Mouse (Mus musculus) heart, embryonic 13.5 days (tissue): ENCODE data around the gene Spink2. TPM values are rescaled to one million over a fixed set of nuclear protein-coding genes. Genes with fewer than 3 reads are reported as not detected.
A peak's percentile ranks its signal among the peaks of the same experiment; 100 is the strongest.

Experiments
- ATAC-seq: fragments of 200-750 bp; cut with Nextera tagmentation; 2 replicates; pipeline ENCODE4 v1.8.0; 2017; ENCODE audit warnings: moderate TSS enrichment; ENCODE audit not compliant: insufficient number of reproducible peaks, low FRiP score, low TSS enrichment; ENCODE audit errors: extremely low read depth
- H3K27ac ChIP-seq: fragments of 300-500 bp; sonication (generic); replicated peaks from 2 replicates; pipeline ENCODE4 v1.5.1; 2015; ENCODE audit warnings: moderate library complexity, mild to moderate bottlenecking, inconsistent platforms
- H3K27me3 ChIP-seq: fragments of 300-500 bp; sonication (generic); replicated peaks from 2 replicates; pipeline ENCODE4 v1.6.1; 2015; ENCODE audit warnings: mild to moderate bottlenecking, inconsistent platforms
- H3K36me3 ChIP-seq: fragments of 300-500 bp; sonication (generic); 2 replicates; pipeline ENCODE4 v1.6.1; 2015; ENCODE audit warnings: mild to moderate bottlenecking, inconsistent platforms
- H3K4me1 ChIP-seq: fragments of 300-500 bp; sonication (generic); 2 replicates; pipeline ENCODE4 v1.6.1; 2015; ENCODE audit warnings: inconsistent platforms
- H3K4me2 ChIP-seq: fragments of 300-500 bp; sonication (generic); 2 replicates; pipeline ENCODE4 v1.6.1; 2015; ENCODE audit warnings: inconsistent platforms, mild to moderate bottlenecking, moderate library complexity
- H3K4me3 ChIP-seq: fragments of 300-500 bp; sonication (generic); 2 replicates; pipeline ENCODE4 v1.5.1; 2015; ENCODE audit warnings: moderate library complexity, mild to moderate bottlenecking, inconsistent platforms
- H3K9ac ChIP-seq: fragments of 300-500 bp; sonication (generic); 2 replicates; pipeline ENCODE4 v1.6.1; 2015; ENCODE audit warnings: inconsistent platforms, mild to moderate bottlenecking, moderate library complexity
- H3K9me3 ChIP-seq: fragments of 300-500 bp; sonication (generic); 2 replicates; pipeline ENCODE4 v1.6.1; 2016; ENCODE audit warnings: inconsistent platforms
- WGBS: fragments of 180-500 bp; shearing (Covaris S2); methylation state at CpG from one replicate; pipeline ENCODE4 v1.1.7; 2015; ENCODE audit warnings: mixed read lengths; 5-methylcytosine and 5-hydroxymethylcytosine counted together
- polyA plus RNA-seq: library from polyadenylated mRNA; unstranded; fragments of >200 nt; fragmentation: Nextera tagmentation; extraction: Ambion mirVana; gene quantifications from 2 replicates; pipeline ENCODE4 v1.2.1, GENCODE M21; 2015

The Spink2 gene
- 5.7 and 5.9 TPM in 2 replicates for polyA plus RNA-seq

- Histone ChIP-seq H3K4me2 (peak within 1 kb of the TSS; percentile 75), H3K4me1 (peaks cover 6% of the 10 kb centered on the region), H3K27ac (no peak within 1 kb of the TSS), H3K4me3 (peak within 1 kb of the TSS; percentile 45), H3K36me3 (no peaks in the 10 kb centered on the region), H3K27me3 (no peaks in the 10 kb centered on the region), H3K9me3 (no peaks in the 10 kb centered on the region), H3K9ac (peak within 1 kb of the TSS; percentile 56)
- WGBS, result 5% methylated on average over 16 of the region's 18 CpGs
- ATAC-seq, result no peak
These were observed at the start of gene Spink2 for GRCm38 (mm10) chr5:77211236-77211635. Spink2 (minus strand) TSS chr5:77211471.

GRCm38 (mm10) chr5:77260141-77260540 is 48.9 kb upstream of the Spink2 start:
- Histone ChIP-seq H3K9ac (no peak overlapping the region), H3K4me3 (no peak overlapping the region), H3K4me1 (no peaks in the 10 kb centered on the region), H3K36me3 (no peaks in the 10 kb centered on the region), H3K9me3 (no peaks in the 10 kb centered on the region), H3K4me2 (no peak overlapping the region), H3K27ac (no peak overlapping the region), H3K27me3 (no peaks in the 10 kb centered on the region)
- ATAC-seq, result no peak
- 45% methylated on average over 6 of the region's 6 CpGs for WGBS

GRCm38 (mm10) chr5:77259315-77259714 is 48.0 kb upstream of the Spink2 start:
- Histone ChIP-seq H3K4me3 (no peak overlapping the region), H3K9me3 (no peaks in the 10 kb centered on the region), H3K27ac (no peak overlapping the region), H3K4me2 (no peak overlapping the region), H3K9ac (no peak overlapping the region), H3K4me1 (no peaks in the 10 kb centered on the region), H3K36me3 (no peaks in the 10 kb centered on the region), H3K27me3 (no peaks in the 10 kb centered on the region)
- ATAC-seq, result no peak

- ATAC-seq, result no peak
- Histone ChIP-seq H3K9ac (no peak overlapping the region), H3K27ac (no peak overlapping the region), H3K27me3 (no peaks in the 10 kb centered on the region), H3K9me3 (no peaks in the 10 kb centered on the region), H3K36me3 (no peaks in the 10 kb centered on the region), H3K4me2 (no peak overlapping the region), H3K4me1 (no peaks in the 10 kb centered on the region), H3K4me3 (no peak overlapping the region)
- 76% methylated on average over 3 of the region's 3 CpGs for WGBS
These were observed 46.3 kb upstream of the Spink2 start for GRCm38 (mm10) chr5:77257603-77258002.

- H3K4me2 ChIP-seq, result no peak overlapping the region
- no peak overlapping the region for H3K9ac ChIP-seq
- 58% methylated on average over 3 of the region's 3 CpGs for WGBS
- no peaks in the 10 kb centered on the region for H3K27me3 ChIP-seq
- no peaks in the 10 kb centered on the region for H3K36me3 ChIP-seq
- H3K27ac ChIP-seq, result no peak overlapping the region
- H3K4me3 ChIP-seq, result no peak overlapping the region
- H3K4me1 ChIP-seq, result no peaks in the 10 kb centered on the region
- no peak for ATAC-seq
- H3K9me3 ChIP-seq, result no peaks in the 10 kb centered on the region
These were observed 43.1 kb upstream of the Spink2 start for GRCm38 (mm10) chr5:77254402-77254801.

- no peaks in the 10 kb centered on the region for H3K9me3 ChIP-seq
- H3K27ac ChIP-seq, result no peak overlapping the region
- 55% methylated on average over 1 of the region's 1 CpGs for WGBS
- no peak overlapping the region for H3K9ac ChIP-seq
- no peaks in the 10 kb centered on the region for H3K27me3 ChIP-seq
- H3K4me1 ChIP-seq, result no peaks in the 10 kb centered on the region
- H3K4me3 ChIP-seq, result no peak overlapping the region
- ATAC-seq, result no peak
- no peaks in the 10 kb centered on the region for H3K36me3 ChIP-seq
- no peak overlapping the region for H3K4me2 ChIP-seq
These were observed 41.9 kb upstream of the Spink2 start for GRCm38 (mm10) chr5:77253154-77253553.

GRCm38 (mm10) chr5:77252115-77252827 is 41.0 kb upstream of the Spink2 start:
- no peak for ATAC-seq
- 69% methylated on average over 8 of the region's 8 CpGs for WGBS

GRCm38 (mm10) chr5:77251656-77252055 is 40.4 kb upstream of the Spink2 start:
- no peaks in the 10 kb centered on the region for H3K27me3 ChIP-seq
- no peak overlapping the region for H3K4me3 ChIP-seq
- no peak overlapping the region for H3K4me2 ChIP-seq
- H3K9ac ChIP-seq, result no peak overlapping the region
- H3K4me1 ChIP-seq, result no peaks in the 10 kb centered on the region
- ATAC-seq, result no peak
- whole genome bisulfite sequencing, result 51% methylated on average over 5 of the region's 5 CpGs
- no peak overlapping the region for H3K27ac ChIP-seq
- no peaks in the 10 kb centered on the region for H3K9me3 ChIP-seq
- no peaks in the 10 kb centered on the region for H3K36me3 ChIP-seq

More at GRCm38 (mm10) chr5:77252115-77252827, 41.0 kb upstream of the Spink2 start:
- no peak overlapping the region for H3K27ac ChIP-seq
- H3K4me3 ChIP-seq, result no peak overlapping the region
- no peaks in the 10 kb centered on the region for H3K4me1 ChIP-seq
- no peaks in the 10 kb centered on the region for H3K9me3 ChIP-seq
- H3K36me3 ChIP-seq, result no peaks in the 10 kb centered on the region
- no peak overlapping the region for H3K4me2 ChIP-seq
- H3K9ac ChIP-seq, result no peak overlapping the region
- no peaks in the 10 kb centered on the region for H3K27me3 ChIP-seq

GRCm38 (mm10) chr5:77250083-77250482 is 38.8 kb upstream of the Spink2 start:
- Histone ChIP-seq H3K9me3 (no peaks in the 10 kb centered on the region), H3K9ac (no peak overlapping the region), H3K27ac (no peak overlapping the region), H3K36me3 (no peaks in the 10 kb centered on the region), H3K4me2 (no peak overlapping the region), H3K27me3 (no peaks in the 10 kb centered on the region), H3K4me3 (no peak overlapping the region), H3K4me1 (peaks cover 6% of the 10 kb centered on the region; the same call in 1 of the 2 replicates)
- no peak for ATAC-seq
- 64% methylated on average over 9 of the region's 9 CpGs for WGBS

- H3K9me3 ChIP-seq, result no peaks in the 10 kb centered on the region
- no peak for ATAC-seq
- WGBS, result 36% methylated on average over 26 of the region's 26 CpGs
- peak overlapping the region; percentile 24 for H3K9ac ChIP-seq
- H3K4me1 ChIP-seq, result peaks cover 6% of the 10 kb centered on the region; the same call in 1 of the 2 replicates
- H3K36me3 ChIP-seq, result no peaks in the 10 kb centered on the region
- H3K27ac ChIP-seq, result no peak overlapping the region
- H3K27me3 ChIP-seq, result no peaks in the 10 kb centered on the region
- peak overlapping the region; percentile 37 for H3K4me3 ChIP-seq
- H3K4me2 ChIP-seq, result peak overlapping the region; percentile 63
These were observed 34.8 kb upstream of the Spink2 start for GRCm38 (mm10) chr5:77245787-77246671.

- Histone ChIP-seq H3K36me3 (no peaks in the 10 kb centered on the region), H3K4me3 (peak overlapping the region; percentile 37), H3K9ac (peak overlapping the region; percentile 24), H3K4me1 (peaks cover 6% of the 10 kb centered on the region; the same call in 1 of the 2 replicates), H3K27me3 (no peaks in the 10 kb centered on the region), H3K9me3 (no peaks in the 10 kb centered on the region), H3K27ac (no peak overlapping the region), H3K4me2 (peak overlapping the region; percentile 63)
- no peak for ATAC-seq
- WGBS, result 44% methylated on average over 7 of the region's 7 CpGs
These were observed 34.2 kb upstream of the Spink2 start for GRCm38 (mm10) chr5:77245463-77245786.
